Mouse (Mus musculus) liver, postnatal 0 days (tissue): ENCODE results near the gene 1700003E16Rik. TPM values are rescaled to one million over a fixed set of nuclear protein-coding genes. Genes with fewer than 3 reads are reported as not detected.

Experiments
- ATAC-seq: fragments of 200-750 bp; cut with Nextera tagmentation; 2 replicates; pipeline ENCODE4 v1.8.0; 2017; ENCODE audit warnings: mild to moderate bottlenecking, moderate library complexity
- DNase-seq: peaks from one replicate; pipeline ENCODE4 v3.0.0-alpha.2; 2016
- H3K27ac ChIP-seq: fragments of 300-500 bp; sonication (generic); 2 replicates; pipeline ENCODE4 v1.5.1; 2014; ENCODE audit warnings: antibody characterized with exemption, moderate library complexity, mild to moderate bottlenecking, low read depth
- H3K27me3 ChIP-seq: fragments of 300-500 bp; sonication (generic); 2 replicates; pipeline ENCODE4 v1.6.1; 2014; ENCODE audit warnings: low read length, control low read depth, mixed read lengths; ENCODE audit not compliant: insufficient read depth
- H3K36me3 ChIP-seq: fragments of 300-500 bp; sonication (generic); replicated peaks from 2 replicates; pipeline ENCODE4 v1.6.1; 2014; ENCODE audit warnings: mild to moderate bottlenecking, control low read depth, low read length, moderate library complexity, mixed read lengths; ENCODE audit not compliant: insufficient read depth
- H3K4me1 ChIP-seq: fragments of 300-500 bp; sonication (generic); 2 replicates; pipeline ENCODE4 v1.6.1; 2014; ENCODE audit warnings: antibody characterized with exemption, mild to moderate bottlenecking, control low read depth; ENCODE audit not compliant: insufficient read depth
- H3K4me2 ChIP-seq: fragments of 300-500 bp; sonication (generic); 2 replicates; pipeline ENCODE4 v1.6.1; 2014; ENCODE audit warnings: low read depth, mild to moderate bottlenecking, low read length, moderate library complexity, mixed read lengths
- H3K4me3 ChIP-seq: fragments of 300-500 bp; sonication (generic); 2 replicates; pipeline ENCODE4 v1.5.1; 2014; ENCODE audit warnings: low read depth, low read length
- H3K9ac ChIP-seq: fragments of 300-500 bp; sonication (generic); replicated peaks from 2 replicates; pipeline ENCODE4 v1.6.1; 2014; ENCODE audit warnings: mild to moderate bottlenecking, moderate library complexity
- H3K9me3 ChIP-seq: fragments of 300-500 bp; sonication (generic); 2 replicates; pipeline ENCODE4 v1.6.1; 2016; ENCODE audit warnings: mild to moderate bottlenecking, control low read depth, low read length, mixed read lengths
- CTCF ChIP-seq: sonication (generic); IDR thresholded peaks from 2 replicates; pipeline ENCODE4 v1.5.1; 2016; ENCODE audit warnings: antibody characterized with exemption, low read depth
- EP300 ChIP-seq: IDR thresholded peaks from 2 replicates; pipeline ENCODE4 v1.6.1; 2016; ENCODE audit warnings: antibody characterized with exemption, low read depth, mild to moderate bottlenecking
- WGBS: fragments of 180-500 bp; shearing (Covaris S2); extraction: QIAGEN DNeasy Blood & Tissue Kit; methylation state at CpG from one replicate; pipeline ENCODE4 v1.1.7; 2014; ENCODE audit not compliant: insufficient replicate concordance; 5-methylcytosine and 5-hydroxymethylcytosine counted together
- polyA plus RNA-seq: library from polyadenylated mRNA; unstranded; fragments of >200 nt; fragmentation: Nextera tagmentation; extraction: Ambion mirVana; gene quantifications from 2 replicates; pipeline ENCODE4 v1.2.1, GENCODE M21; 2015

Gene 1700003E16Rik
- polyA plus RNA-seq, 1 experiment from 2014 or later = 0.25 TPM

- Histone ChIP-seq H3K4me2 (no peak overlapping the region), H3K4me1 (no peaks in the 10 kb centered on the region), H3K9me3 (no peaks in the 10 kb centered on the region), H3K9ac (no peak overlapping the region), H3K27me3 (no peaks in the 10 kb centered on the region), H3K27ac (no peak overlapping the region), H3K36me3 (peaks cover 45% of the 10 kb centered on the region), H3K4me3 (no peak overlapping the region)
- WGBS = 34% methylated on average over 25 of the region's 25 CpGs
- TF ChIP-seq EP300 = no peak
- TF ChIP-seq CTCF = no peak
- ATAC-seq (0 out of 2 replicates have a peak, but pooled peaks have one; percentile 27), DNase-seq (peak; percentile 31)
These were observed 30.0 kb downstream of the 1700003E16Rik start for GRCm38 (mm10) chr6:83185895-83186861.

GRCm38 (mm10) chr6:83186946-83187345 is 30.7 kb downstream of the 1700003E16Rik start:
- WGBS = 85% methylated on average over 2 of the region's 2 CpGs
- Histone ChIP-seq H3K36me3 (peaks cover 52% of the 10 kb centered on the region), H3K27ac (no peak overlapping the region)

GRCm38 (mm10) chr6:83193571-83193970 is 37.4 kb downstream of the 1700003E16Rik start:
- H3K9me3 ChIP-seq = no peaks in the 10 kb centered on the region
- no peak overlapping the region for H3K4me3 ChIP-seq
- DNase-seq (no peak), ATAC-seq (no peak)
- H3K4me2 ChIP-seq = no peak overlapping the region
- no peak overlapping the region for H3K9ac ChIP-seq
- no peaks in the 10 kb centered on the region for H3K4me1 ChIP-seq
- H3K36me3 ChIP-seq = peaks cover 88% of the 10 kb centered on the region
- no peak for TF ChIP-seq CTCF
- TF ChIP-seq EP300 = no peak
- 84% methylated on average over 7 of the region's 7 CpGs for WGBS
- no peaks in the 10 kb centered on the region for H3K27me3 ChIP-seq
- H3K27ac ChIP-seq = no peak overlapping the region

More at GRCm38 (mm10) chr6:83186946-83187345, 30.7 kb downstream of the 1700003E16Rik start:
- Histone ChIP-seq H3K4me3 (no peak overlapping the region), H3K4me1 (no peaks in the 10 kb centered on the region), H3K27me3 (no peaks in the 10 kb centered on the region), H3K9ac (no peak overlapping the region), H3K4me2 (no peak overlapping the region), H3K9me3 (no peaks in the 10 kb centered on the region)
- no peak for DNase-seq
- ATAC-seq = no peak
- TF ChIP-seq EP300 = no peak
- no peak for TF ChIP-seq CTCF

- DNase-seq = peak; percentile 29
These were observed 41.3 kb downstream of the 1700003E16Rik start for GRCm38 (mm10) chr6:83197345-83198004.

GRCm38 (mm10) chr6:83203320-83203719 is 47.1 kb downstream of the 1700003E16Rik start:
- TF ChIP-seq EP300 (no peak), CTCF (no peak)
- H3K9ac ChIP-seq = no peak overlapping the region
- H3K27ac ChIP-seq = no peak overlapping the region
- H3K4me3 ChIP-seq = no peak overlapping the region
- ATAC-seq (no peak), DNase-seq (no peak)
- peaks cover 12% of the 10 kb centered on the region for H3K36me3 ChIP-seq
- H3K9me3 ChIP-seq = no peaks in the 10 kb centered on the region
- 86% methylated on average over 4 of the region's 4 CpGs for WGBS
- no peak overlapping the region for H3K4me2 ChIP-seq
- no peaks in the 10 kb centered on the region for H3K4me1 ChIP-seq
- H3K27me3 ChIP-seq = no peaks in the 10 kb centered on the region

More at GRCm38 (mm10) chr6:83197345-83198004, 41.3 kb downstream of the 1700003E16Rik start:
- no peak for TF ChIP-seq EP300
- no peak for TF ChIP-seq CTCF
- no peak overlapping the region for H3K27ac ChIP-seq
- H3K4me2 ChIP-seq = no peak overlapping the region
- H3K9me3 ChIP-seq = no peaks in the 10 kb centered on the region
- H3K4me3 ChIP-seq = no peak overlapping the region
- no peaks in the 10 kb centered on the region for H3K4me1 ChIP-seq
- peaks cover 62% of the 10 kb centered on the region for H3K36me3 ChIP-seq
- no peak for ATAC-seq
- 71% methylated on average over 15 of the region's 15 CpGs for WGBS
- no peak overlapping the region for H3K9ac ChIP-seq
- no peaks in the 10 kb centered on the region for H3K27me3 ChIP-seq

GRCm38 (mm10) chr6:83205851-83206250 is 49.6 kb downstream of the 1700003E16Rik start:
- WGBS = 81% methylated on average over 3 of the region's 3 CpGs
- Histone ChIP-seq H3K4me2 (no peak overlapping the region), H3K9ac (no peak overlapping the region), H3K27me3 (no peaks in the 10 kb centered on the region), H3K4me3 (no peak overlapping the region), H3K36me3 (no peaks in the 10 kb centered on the region), H3K4me1 (no peaks in the 10 kb centered on the region), H3K9me3 (no peaks in the 10 kb centered on the region), H3K27ac (no peak overlapping the region)
- DNase-seq (no peak), ATAC-seq (no peak)
- TF ChIP-seq CTCF (no peak), EP300 (no peak)
